Mouse (Mus musculus): Measurements from ENCODE around the gene Coro2b. TPM values are rescaled to one million over a fixed set of nuclear protein-coding genes. Genes with fewer than 3 reads are reported as not detected.

Coro2b gene
- polyA plus RNA-seq, 1 experiment from 2014 or later, result 34.7 TPM

- Histone ChIP-seq H3K4me3 (replicated peaks) (no peak overlapping the region), H3K9me3 (no peaks in the 10 kb centered on the region), H3K36me3 (no peaks in the 10 kb centered on the region), H3K9ac (replicated peaks) (no peak overlapping the region), H3K27ac (peak overlapping the region; percentile 77), H3K4me2 (replicated peaks) (no peak overlapping the region), H3K27me3 (0 out of 2 replicates have a peak, but pooled peaks cover 5% of the 10 kb centered on the region), H3K4me1 (replicated peaks) (peaks cover 59% of the 10 kb centered on the region)
- no peak for ATAC-seq
- WGBS, result 88% methylated on average over 6 of the region's 6 CpGs
These were observed 27.2 kb downstream of the Coro2b start for GRCm38 (mm10) chr9:62509617-62510016.

GRCm38 (mm10) chr9:62508740-62509524, 27.9 kb downstream of the Coro2b start:
- Histone ChIP-seq H3K4me3 (replicated peaks) (no peak overlapping the region), H3K9me3 (no peaks in the 10 kb centered on the region), H3K4me2 (replicated peaks) (peak overlapping the region; percentile 2; the same call in 1 of the 2 replicates), H3K27me3 (0 out of 2 replicates have a peak, but pooled peaks cover 5% of the 10 kb centered on the region), H3K4me1 (replicated peaks) (peaks cover 55% of the 10 kb centered on the region), H3K9ac (replicated peaks) (peak overlapping the region; percentile 24; the same call in 1 of the 2 replicates), H3K36me3 (no peaks in the 10 kb centered on the region), H3K27ac (peak overlapping the region; percentile 77)
- WGBS, result 55% methylated on average over 10 of the region's 10 CpGs
- peak; percentile 65 for ATAC-seq

- 87% methylated on average over 11 of the region's 11 CpGs for WGBS
- Histone ChIP-seq H3K4me1 (replicated peaks) (peaks cover 52% of the 10 kb centered on the region), H3K9ac (replicated peaks) (no peak overlapping the region), H3K36me3 (no peaks in the 10 kb centered on the region), H3K27ac (no peak overlapping the region), H3K27me3 (0 out of 2 replicates have a peak, but pooled peaks cover 6% of the 10 kb centered on the region), H3K9me3 (no peaks in the 10 kb centered on the region), H3K4me2 (replicated peaks) (no peak overlapping the region), H3K4me3 (replicated peaks) (no peak overlapping the region)
- ATAC-seq, result no peak
These were observed 30.3 kb downstream of the Coro2b start for GRCm38 (mm10) chr9:62506467-62507067.

GRCm38 (mm10) chr9:62504129-62504528, 32.7 kb downstream of the Coro2b start:
- peaks cover 29% of the 10 kb centered on the region for H3K4me1 ChIP-seq (replicated peaks)
- no peaks in the 10 kb centered on the region for H3K36me3 ChIP-seq
- 0 out of 2 replicates have a peak, but pooled peaks cover 8% of the 10 kb centered on the region for H3K27me3 ChIP-seq
- H3K9ac ChIP-seq (replicated peaks), result no peak overlapping the region
- 55% methylated on average over 7 of the region's 7 CpGs for WGBS
- no peaks in the 10 kb centered on the region for H3K9me3 ChIP-seq
- H3K27ac ChIP-seq, result no peak overlapping the region
- no peak overlapping the region for H3K4me2 ChIP-seq (replicated peaks)
- H3K4me3 ChIP-seq (replicated peaks), result no peak overlapping the region
- peak; percentile 63; the same call in 1 of the 2 replicates for ATAC-seq

GRCm38 (mm10) chr9:62502361-62502760, 34.5 kb downstream of the Coro2b start:
- WGBS, result 57% methylated on average over 2 of the region's 2 CpGs
- Histone ChIP-seq H3K4me2 (replicated peaks) (no peak overlapping the region), H3K9me3 (no peaks in the 10 kb centered on the region), H3K4me1 (replicated peaks) (peaks cover 26% of the 10 kb centered on the region), H3K36me3 (no peaks in the 10 kb centered on the region), H3K9ac (replicated peaks) (no peak overlapping the region), H3K27ac (no peak overlapping the region), H3K27me3 (0 out of 2 replicates have a peak, but pooled peaks cover 5% of the 10 kb centered on the region), H3K4me3 (replicated peaks) (no peak overlapping the region)
- ATAC-seq, result no peak

- Histone ChIP-seq H3K9me3 (no peaks in the 10 kb centered on the region), H3K4me1 (replicated peaks) (peaks cover 28% of the 10 kb centered on the region), H3K27ac (no peak overlapping the region), H3K4me3 (replicated peaks) (no peak overlapping the region), H3K27me3 (0 out of 2 replicates have a peak, but pooled peaks cover 3% of the 10 kb centered on the region), H3K36me3 (no peaks in the 10 kb centered on the region), H3K9ac (replicated peaks) (no peak overlapping the region), H3K4me2 (replicated peaks) (no peak overlapping the region)
- ATAC-seq, result no peak
- 97% methylated on average over 3 of the region's 3 CpGs for WGBS
These were observed 35.3 kb downstream of the Coro2b start for GRCm38 (mm10) chr9:62501566-62501965.

- no peak overlapping the region for H3K9ac ChIP-seq (replicated peaks)
- H3K9me3 ChIP-seq, result no peaks in the 10 kb centered on the region
- 83% methylated on average over 4 of the region's 4 CpGs for WGBS
- no peak overlapping the region for H3K4me3 ChIP-seq (replicated peaks)
- no peaks in the 10 kb centered on the region for H3K36me3 ChIP-seq
- H3K4me2 ChIP-seq (replicated peaks), result no peak overlapping the region
- no peak for ATAC-seq
- no peak overlapping the region for H3K27ac ChIP-seq
- H3K4me1 ChIP-seq (replicated peaks), result peaks cover 19% of the 10 kb centered on the region
- H3K27me3 ChIP-seq, result 0 out of 2 replicates have a peak, but pooled peaks cover 3% of the 10 kb centered on the region
These were observed 36.8 kb downstream of the Coro2b start for GRCm38 (mm10) chr9:62500007-62500406.

- ATAC-seq, result no peak
- 0 out of 2 replicates have a peak, but pooled peaks cover 3% of the 10 kb centered on the region for H3K27me3 ChIP-seq
- no peak overlapping the region for H3K27ac ChIP-seq
- no peak overlapping the region for H3K4me3 ChIP-seq (replicated peaks)
- no peak overlapping the region for H3K4me2 ChIP-seq (replicated peaks)
- H3K9ac ChIP-seq (replicated peaks), result no peak overlapping the region
- 93% methylated on average over 6 of the region's 6 CpGs for WGBS
- no peaks in the 10 kb centered on the region for H3K9me3 ChIP-seq
- no peaks in the 10 kb centered on the region for H3K36me3 ChIP-seq
- peaks cover 16% of the 10 kb centered on the region for H3K4me1 ChIP-seq (replicated peaks)
These were observed 37.9 kb downstream of the Coro2b start for GRCm38 (mm10) chr9:62498945-62499344.

GRCm38 (mm10) chr9:62497135-62498092, 39.4 kb downstream of the Coro2b start:
- H3K27ac ChIP-seq, result peak overlapping the region; percentile 56; the same call in 1 of the 2 replicates
- 75% methylated on average over 18 of the region's 18 CpGs for WGBS
- ATAC-seq, result no peak

GRCm38 (mm10) chr9:62492306-62492990, 44.4 kb downstream of the Coro2b start:
- 78% methylated on average over 6 of the region's 6 CpGs for WGBS
- no peak overlapping the region for H3K27ac ChIP-seq
- no peaks in the 10 kb centered on the region for H3K9me3 ChIP-seq
- H3K4me2 ChIP-seq (replicated peaks), result no peak overlapping the region
- H3K36me3 ChIP-seq, result no peaks in the 10 kb centered on the region
- H3K9ac ChIP-seq (replicated peaks), result no peak overlapping the region
- no peak overlapping the region for H3K4me3 ChIP-seq (replicated peaks)
- no peak for ATAC-seq
- no peaks in the 10 kb centered on the region for H3K27me3 ChIP-seq
- H3K4me1 ChIP-seq (replicated peaks), result peaks cover 22% of the 10 kb centered on the region; the same call in 1 of the 2 replicates

More at GRCm38 (mm10) chr9:62497135-62498092, 39.4 kb downstream of the Coro2b start:
- Histone ChIP-seq H3K9ac (replicated peaks) (no peak overlapping the region), H3K36me3 (no peaks in the 10 kb centered on the region), H3K9me3 (no peaks in the 10 kb centered on the region), H3K27me3 (0 out of 2 replicates have a peak, but pooled peaks cover 3% of the 10 kb centered on the region), H3K4me2 (replicated peaks) (no peak overlapping the region), H3K4me3 (replicated peaks) (no peak overlapping the region), H3K4me1 (replicated peaks) (peaks cover 14% of the 10 kb centered on the region)

- WGBS, result 87% methylated on average over 5 of the region's 5 CpGs
- Histone ChIP-seq H3K36me3 (peaks cover 5% of the 10 kb centered on the region; the same call in 1 of the 2 replicates), H3K9ac (replicated peaks) (no peak overlapping the region), H3K4me2 (replicated peaks) (no peak overlapping the region), H3K27ac (no peak overlapping the region), H3K4me3 (replicated peaks) (no peak overlapping the region), H3K4me1 (replicated peaks) (peaks cover 25% of the 10 kb centered on the region), H3K9me3 (no peaks in the 10 kb centered on the region), H3K27me3 (no peaks in the 10 kb centered on the region)
- no peak for ATAC-seq
These were observed 45.2 kb downstream of the Coro2b start for GRCm38 (mm10) chr9:62491611-62492010.

Measured in midbrain, embryonic 13.5 days (tissue).